Mouse (Mus musculus) 416B (cell line): ENCODE data around the gene Serac1.

Experiments
- DNase-seq: peaks from one replicate; pipeline ENCODE4 v3.0.0; 2011; ENCODE audit warnings: low read depth

Serac1 gene

GRCm38 (mm10) chr17:6005246-6005637 is 74.3 kb downstream of the Serac1 start:
- DNase-seq, result no peak

GRCm38 (mm10) chr17:6003661-6004060 is 75.9 kb downstream of the Serac1 start:
- peak; percentile 66 for DNase-seq

GRCm38 (mm10) chr17:6002563-6002962 is 77.0 kb downstream of the Serac1 start:
- no peak for DNase-seq

- peak; percentile 96 for DNase-seq
Measured at GRCm38 (mm10) chr17:6001836-6002235, 77.7 kb downstream of the Serac1 start.

- peak; percentile 76 for DNase-seq
Measured at GRCm38 (mm10) chr17:6001389-6001788, 78.2 kb downstream of the Serac1 start.

GRCm38 (mm10) chr17:6000864-6001319 is 78.6 kb downstream of the Serac1 start:
- no peak for DNase-seq

- DNase-seq, result no peak
Measured at GRCm38 (mm10) chr17:5999039-5999543, 80.5 kb downstream of the Serac1 start.

GRCm38 (mm10) chr17:5998235-5998500 is 81.4 kb downstream of the Serac1 start:
- DNase-seq, result no peak

GRCm38 (mm10) chr17:5997380-5998234 is 81.9 kb downstream of the Serac1 start:
- DNase-seq, result no peak

- no peak for DNase-seq
Measured at GRCm38 (mm10) chr17:5996589-5996988, 83.0 kb downstream of the Serac1 start.

GRCm38 (mm10) chr17:5994606-5995005 is 84.9 kb downstream of the Serac1 start:
- DNase-seq, result peak; percentile 82

GRCm38 (mm10) chr17:5993581-5994260 is 85.8 kb downstream of the Serac1 start:
- no peak for DNase-seq

- peak; percentile 82 for DNase-seq
Measured at GRCm38 (mm10) chr17:5992866-5993580, 86.5 kb downstream of the Serac1 start.
